Mouse (Mus musculus): ENCODE results near the gene Ttc19.
A peak's percentile ranks its signal among the peaks of the same experiment; 100 is the strongest.

Gene Ttc19

GRCm38 (mm10) chr11:62280675-62281600 lies at the start of gene Ttc19, which contains the start of gene Zswim7:
TSS of gene Ttc19 (plus strand) at chr11:62281473.
TSS of gene Zswim7 (minus strand) at chr11:62281375.
- peak; percentile 93 for DNase-seq (ENCODE audit: low read depth, low spot score)

GRCm38 (mm10) chr11:62240631-62241261 lies 40.5 kb upstream of the Ttc19 start:
- DNase-seq (ENCODE audit: low read depth, low spot score): no peak

- no peak for DNase-seq (ENCODE audit: low read depth, low spot score)
Observed at GRCm38 (mm10) chr11:62243871-62244270, 37.4 kb upstream of the Ttc19 start.

- no peak for DNase-seq (ENCODE audit: low read depth, low spot score)
Observed at GRCm38 (mm10) chr11:62244471-62244870, 36.8 kb upstream of the Ttc19 start.

GRCm38 (mm10) chr11:62247759-62248400 lies 33.4 kb upstream of the Ttc19 start:
- DNase-seq (ENCODE audit: low read depth, low spot score): no peak

GRCm38 (mm10) chr11:62248401-62249244 lies 32.6 kb upstream of the Ttc19 start, which contains the start of gene Adora2b:
TSS of gene Adora2b (plus strand) at chr11:62248984.
- DNase-seq (ENCODE audit: low read depth, low spot score): peak; percentile 90

GRCm38 (mm10) chr11:62249266-62250037 lies 31.8 kb upstream of the Ttc19 start:
- peak; percentile 62 for DNase-seq (ENCODE audit: low read depth, low spot score)

GRCm38 (mm10) chr11:62251047-62251446 lies 30.2 kb upstream of the Ttc19 start:
- peak; percentile 30 for DNase-seq (ENCODE audit: low read depth, low spot score)

GRCm38 (mm10) chr11:62253380-62253779 lies 27.9 kb upstream of the Ttc19 start:
- DNase-seq (ENCODE audit: low read depth, low spot score): no peak

GRCm38 (mm10) chr11:62259214-62259613 lies 22.1 kb upstream of the Ttc19 start:
- no peak for DNase-seq (ENCODE audit: low read depth, low spot score)

GRCm38 (mm10) chr11:62263599-62263998 lies 17.7 kb upstream of the Ttc19 start:
- no peak for DNase-seq (ENCODE audit: low read depth, low spot score)

GRCm38 (mm10) chr11:62264018-62264417 lies 17.3 kb upstream of the Ttc19 start:
- DNase-seq (ENCODE audit: low read depth, low spot score): no peak

GRCm38 (mm10) chr11:62265642-62266041 lies 15.6 kb upstream of the Ttc19 start:
- no peak for DNase-seq (ENCODE audit: low read depth, low spot score)

GRCm38 (mm10) chr11:62266466-62267214 lies 14.6 kb upstream of the Ttc19 start:
- no peak for DNase-seq (ENCODE audit: low read depth, low spot score)

- DNase-seq (ENCODE audit: low read depth, low spot score): no peak
Observed at GRCm38 (mm10) chr11:62268381-62268780, 12.9 kb upstream of the Ttc19 start.

- DNase-seq (ENCODE audit: low read depth, low spot score): no peak
Observed at GRCm38 (mm10) chr11:62269097-62269496, 12.2 kb upstream of the Ttc19 start.

- DNase-seq (ENCODE audit: low read depth, low spot score): no peak
Observed at GRCm38 (mm10) chr11:62270851-62271250, 10.4 kb upstream of the Ttc19 start.

- no peak for DNase-seq (ENCODE audit: low read depth, low spot score)
Observed at GRCm38 (mm10) chr11:62277086-62277485, 4.2 kb upstream of the Ttc19 start.

GRCm38 (mm10) chr11:62278027-62278426 lies 3.2 kb upstream of the Ttc19 start:
- DNase-seq (ENCODE audit: low read depth, low spot score): peak; percentile 86

- DNase-seq (ENCODE audit: low read depth, low spot score): peak; percentile 68
Observed at GRCm38 (mm10) chr11:62281601-62281997, 326 bp downstream of the Ttc19 start.

Data from ES-CJ7 (cell line).